Mouse (Mus musculus): ENCODE measurements around the gene Mkrn1. TPM values are rescaled to one million over a fixed set of nuclear protein-coding genes. Genes with fewer than 3 reads are reported as not detected.

The Mkrn1 gene
- 123 TPM for total RNA-seq (2023)

GRCm38 (mm10) chr6:39419851-39420721 is at the start of gene Mkrn1:
TSS of gene Mkrn1 (minus strand) at chr6:39420462.

GRCm38 (mm10) chr6:39381125-39381880 is 39.0 kb downstream of the Mkrn1 start, which contains the start of gene Rab19:
TSS of gene Rab19 (plus strand) at chr6:39381175.

GRCm38 (mm10) chr6:39377311-39377827 is 42.9 kb downstream of the Mkrn1 start, which contains the start of gene Slc37a3:
TSS of gene Slc37a3 (minus strand) at chr6:39377675.

Other genes with a start within 250 kb of the Mkrn1 start
- gene Kdm7a, start 213.7 kb downstream of the Mkrn1 start, total RNA-seq (2023), result 78.2 TPM
- gene Slc37a3, start 42.8 kb downstream of the Mkrn1 start, total RNA-seq (2023), result 56.2 TPM
- gene Rab19, start 39.3 kb downstream of the Mkrn1 start, total RNA-seq (2023), result 8.7 TPM
- gene Dennd2a, start 137.4 kb upstream of the Mkrn1 start, total RNA-seq (2023), result 0.28 TPM
- 40.5 TPM for gene Adck2, start 153.4 kb upstream of the Mkrn1 start, total RNA-seq (2023)
- gene Gm42420, start 165.3 kb upstream of the Mkrn1 start, total RNA-seq (2023), result not detected
- 40.3 TPM for gene Ndufb2, start 172.1 kb upstream of the Mkrn1 start, total RNA-seq (2023)

Data from CD8-positive naive resting alpha-beta T cell, adult 57 days (primary cell).